Mouse (Mus musculus): ENCODE measurements around the gene Nr1d2. TPM values are rescaled to one million over a fixed set of nuclear protein-coding genes. Genes with fewer than 3 reads are reported as not detected.
"Not testable (repeated sequence)": the region's sequence is repeated elsewhere in the genome, so short reads cannot be mapped to it uniquely, and the experiment has no call there.

Nr1d2 gene
- polyA plus RNA-seq, 1 experiment from 2014 or later, result 8.1 TPM

GRCm38 (mm10) chr14:18261203-18261602, 22.3 kb upstream of the Nr1d2 start:
- peaks cover 4% of the 10 kb centered on the region; the same call in 1 of the 2 replicates for H3K36me3 ChIP-seq
- H3K9me3 ChIP-seq, result no peaks in the 10 kb centered on the region
- 77% methylated on average over 3 of the region's 3 CpGs for WGBS

GRCm38 (mm10) chr14:18242638-18243130, 3.8 kb upstream of the Nr1d2 start:
- Histone ChIP-seq H3K4me3 (no peak overlapping the region), H3K27me3 (no peaks in the 10 kb centered on the region), H3K9me3 (no peaks in the 10 kb centered on the region), H3K4me2 (replicated peaks) (no peak overlapping the region), H3K27ac (no peak overlapping the region), H3K9ac (no peak overlapping the region), H3K36me3 (no peaks in the 10 kb centered on the region), H3K4me1 (no peaks in the 10 kb centered on the region)
- WGBS, result 84% methylated on average over 21 of the region's 21 CpGs
- no peak for ATAC-seq (ENCODE audit: insufficient number of reproducible peaks, insufficient read depth, low FRiP score, low TSS enrichment)

More at GRCm38 (mm10) chr14:18261203-18261602, 22.3 kb upstream of the Nr1d2 start:
- Histone ChIP-seq H3K4me2 (replicated peaks) (no peak overlapping the region), H3K4me1 (0 out of 2 replicates have a peak, but pooled peaks cover 5% of the 10 kb centered on the region), H3K9ac (no peak overlapping the region), H3K4me3 (no peak overlapping the region), H3K27ac (no peak overlapping the region), H3K27me3 (no peaks in the 10 kb centered on the region)
- no peak for ATAC-seq (ENCODE audit: insufficient number of reproducible peaks, insufficient read depth, low FRiP score, low TSS enrichment)

GRCm38 (mm10) chr14:18241786-18242185, 2.9 kb upstream of the Nr1d2 start:
- Histone ChIP-seq H3K36me3 (no peaks in the 10 kb centered on the region), H3K4me3 (no peak overlapping the region), H3K27ac (no peak overlapping the region), H3K27me3 (no peaks in the 10 kb centered on the region), H3K9ac (no peak overlapping the region), H3K4me2 (replicated peaks) (no peak overlapping the region), H3K9me3 (no peaks in the 10 kb centered on the region), H3K4me1 (no peaks in the 10 kb centered on the region)
- ATAC-seq (ENCODE audit: insufficient number of reproducible peaks, insufficient read depth, low FRiP score, low TSS enrichment), result no peak
- 90% methylated on average over 4 of the region's 4 CpGs for WGBS

- no peaks in the 10 kb centered on the region for H3K9me3 ChIP-seq
- no peaks in the 10 kb centered on the region for H3K36me3 ChIP-seq
- H3K4me2 ChIP-seq (replicated peaks), result no peak overlapping the region
- no peak for ATAC-seq (ENCODE audit: insufficient number of reproducible peaks, insufficient read depth, low FRiP score, low TSS enrichment)
- H3K27ac ChIP-seq, result no peak overlapping the region
- H3K4me1 ChIP-seq, result no peaks in the 10 kb centered on the region
- H3K27me3 ChIP-seq, result no peaks in the 10 kb centered on the region
- H3K4me3 ChIP-seq, result no peak overlapping the region
- H3K9ac ChIP-seq, result no peak overlapping the region
- WGBS, result 47% methylated on average over 7 of the region's 7 CpGs
These were observed 1.2 kb upstream of the Nr1d2 start for GRCm38 (mm10) chr14:18240132-18240531.

- peak overlapping the region; percentile 84 for H3K4me3 ChIP-seq
- no peaks in the 10 kb centered on the region for H3K4me1 ChIP-seq
- under 1% methylated on average over 71 of the region's 71 CpGs for WGBS
- peak overlapping the region; percentile 79 for H3K4me2 ChIP-seq (replicated peaks)
- no peaks in the 10 kb centered on the region for H3K27me3 ChIP-seq
- peak; percentile 91 for ATAC-seq (ENCODE audit: insufficient number of reproducible peaks, insufficient read depth, low FRiP score, low TSS enrichment)
- H3K9me3 ChIP-seq, result no peaks in the 10 kb centered on the region
- peak overlapping the region; percentile 88 for H3K27ac ChIP-seq
- H3K36me3 ChIP-seq, result no peaks in the 10 kb centered on the region
- H3K9ac ChIP-seq, result peak overlapping the region; percentile 66
These were observed 687 bp downstream of the Nr1d2 start for GRCm38 (mm10) chr14:18238131-18238749.

- Histone ChIP-seq H3K4me3 (peak overlapping the region; percentile 84), H3K27ac (no peak overlapping the region), H3K4me2 (replicated peaks) (peak overlapping the region; percentile 79), H3K27me3 (no peaks in the 10 kb centered on the region), H3K36me3 (no peaks in the 10 kb centered on the region), H3K4me1 (no peaks in the 10 kb centered on the region), H3K9me3 (no peaks in the 10 kb centered on the region), H3K9ac (no peak overlapping the region)
- WGBS, result 52% methylated on average over 4 of the region's 4 CpGs
- ATAC-seq (ENCODE audit: insufficient number of reproducible peaks, insufficient read depth, low FRiP score, low TSS enrichment), result no peak
These were observed 1.5 kb downstream of the Nr1d2 start for GRCm38 (mm10) chr14:18237381-18237780.

GRCm38 (mm10) chr14:18236496-18237235, 2.3 kb downstream of the Nr1d2 start:
- H3K4me2 ChIP-seq (replicated peaks); H3K36me3 ChIP-seq; H3K9me3 ChIP-seq; H3K4me1 ChIP-seq; H3K9ac ChIP-seq; ATAC-seq (ENCODE audit: insufficient number of reproducible peaks, insufficient read depth, low FRiP score, low TSS enrichment); H3K27ac ChIP-seq; H3K27me3 ChIP-seq; H3K4me3 ChIP-seq: not testable (repeated sequence)
- WGBS, result 77% methylated on average over 2 of the region's 2 CpGs

- 44% methylated on average over 5 of the region's 5 CpGs for WGBS
- H3K9me3 ChIP-seq, result no peaks in the 10 kb centered on the region
- no peak overlapping the region for H3K4me2 ChIP-seq (replicated peaks)
- H3K4me3 ChIP-seq, result no peak overlapping the region
- no peak overlapping the region for H3K27ac ChIP-seq
- H3K27me3 ChIP-seq, result no peaks in the 10 kb centered on the region
- no peak overlapping the region for H3K9ac ChIP-seq
- H3K36me3 ChIP-seq, result no peaks in the 10 kb centered on the region
- ATAC-seq (ENCODE audit: insufficient number of reproducible peaks, insufficient read depth, low FRiP score, low TSS enrichment), result no peak
- no peaks in the 10 kb centered on the region for H3K4me1 ChIP-seq
These were observed 4.7 kb downstream of the Nr1d2 start for GRCm38 (mm10) chr14:18233981-18234960.

GRCm38 (mm10) chr14:18233076-18233475, 5.9 kb downstream of the Nr1d2 start:
- Histone ChIP-seq H3K4me2 (replicated peaks) (no peak overlapping the region), H3K9ac (no peak overlapping the region), H3K27ac (no peak overlapping the region), H3K36me3 (no peaks in the 10 kb centered on the region), H3K27me3 (no peaks in the 10 kb centered on the region), H3K9me3 (no peaks in the 10 kb centered on the region), H3K4me1 (no peaks in the 10 kb centered on the region), H3K4me3 (no peak overlapping the region)
- ATAC-seq (ENCODE audit: insufficient number of reproducible peaks, insufficient read depth, low FRiP score, low TSS enrichment), result no peak
- 87% methylated on average over 2 of the region's 2 CpGs for WGBS

GRCm38 (mm10) chr14:18231866-18232265, 7.1 kb downstream of the Nr1d2 start:
- not testable (repeated sequence) for ATAC-seq (ENCODE audit: insufficient number of reproducible peaks, insufficient read depth, low FRiP score, low TSS enrichment)

GRCm38 (mm10) chr14:18229751-18230150, 9.2 kb downstream of the Nr1d2 start:
- H3K27ac ChIP-seq; H3K27me3 ChIP-seq; ATAC-seq (ENCODE audit: insufficient number of reproducible peaks, insufficient read depth, low FRiP score, low TSS enrichment); H3K9me3 ChIP-seq; H3K4me1 ChIP-seq; H3K36me3 ChIP-seq; H3K4me2 ChIP-seq (replicated peaks); H3K9ac ChIP-seq; H3K4me3 ChIP-seq: not testable (repeated sequence)
- whole genome bisulfite sequencing, result 91% methylated on average over 10 of the region's 10 CpGs

More at GRCm38 (mm10) chr14:18231866-18232265, 7.1 kb downstream of the Nr1d2 start:
- H3K27ac ChIP-seq; H3K4me2 ChIP-seq (replicated peaks); H3K9ac ChIP-seq; H3K4me3 ChIP-seq; H3K36me3 ChIP-seq; H3K27me3 ChIP-seq; H3K4me1 ChIP-seq; H3K9me3 ChIP-seq: not testable (repeated sequence)
- 91% methylated on average over 8 of the region's 8 CpGs for WGBS
